Mouse (Mus musculus) forebrain, postnatal 0 days (tissue): ENCODE measurements at regions not wholly inside any gene's neighbourhood (a gene's known extent, or its start where the extent isn't known, plus 50 kb on each side); places are given as distances from the start of the nearest gene placed in this dataset.

Source experiments
- ATAC-seq: fragments of 200-750 bp; cut with Nextera tagmentation; 2 replicates; pipeline ENCODE4 v1.8.0; 2017; ENCODE audit warnings: mild to moderate bottlenecking, moderate library complexity
- DNase-seq: peaks from one replicate; pipeline ENCODE4 v3.0.0-alpha.2; 2015
- H3K27ac ChIP-seq: fragments of 300-500 bp; sonication (generic); 2 replicates; pipeline ENCODE4 v1.5.1; 2014; ENCODE audit warnings: low read depth, mild to moderate bottlenecking, antibody characterized with exemption, low read length, moderate library complexity, mixed read lengths
- H3K27me3 ChIP-seq: fragments of 300-500 bp; sonication (generic); 2 replicates; pipeline ENCODE4 v1.6.1; 2014; ENCODE audit warnings: mild to moderate bottlenecking, low read length, mixed read lengths; ENCODE audit not compliant: insufficient read depth
- H3K36me3 ChIP-seq: fragments of 300-500 bp; sonication (generic); 2 replicates; pipeline ENCODE4 v1.6.1; 2014; ENCODE audit warnings: mild to moderate bottlenecking, moderate library complexity; ENCODE audit not compliant: insufficient read depth
- H3K4me1 ChIP-seq: fragments of 300-500 bp; sonication (generic); 2 replicates; pipeline ENCODE4 v1.6.1; 2014; ENCODE audit warnings: antibody characterized with exemption; ENCODE audit not compliant: insufficient read depth
- H3K4me2 ChIP-seq: fragments of 300-500 bp; sonication (generic); 2 replicates; pipeline ENCODE4 v1.6.1; 2014; ENCODE audit warnings: low read depth, mild to moderate bottlenecking, moderate library complexity
- H3K4me3 ChIP-seq: fragments of 300-500 bp; sonication (generic); 2 replicates; pipeline ENCODE4 v1.5.1; 2014; ENCODE audit warnings: low read depth, low read length, mixed read lengths
- H3K9ac ChIP-seq: fragments of 300-500 bp; sonication (generic); 2 replicates; pipeline ENCODE4 v1.6.1; 2014; ENCODE audit warnings: mild to moderate bottlenecking
- H3K9me3 ChIP-seq: fragments of 300-500 bp; sonication (generic); 2 replicates; pipeline ENCODE4 v1.6.1; 2016; ENCODE audit warnings: low read length
- CTCF ChIP-seq: sonication (generic); IDR thresholded peaks from 2 replicates; pipeline ENCODE4 v1.5.1; 2016; ENCODE audit warnings: antibody characterized with exemption, control low read depth, low read depth
- WGBS: fragments of 180-500 bp; shearing (Covaris S2); extraction: QIAGEN DNeasy Blood & Tissue Kit; methylation state at CpG from one replicate; pipeline ENCODE4 v1.1.7; 2014; 5-methylcytosine and 5-hydroxymethylcytosine counted together

DNA sequence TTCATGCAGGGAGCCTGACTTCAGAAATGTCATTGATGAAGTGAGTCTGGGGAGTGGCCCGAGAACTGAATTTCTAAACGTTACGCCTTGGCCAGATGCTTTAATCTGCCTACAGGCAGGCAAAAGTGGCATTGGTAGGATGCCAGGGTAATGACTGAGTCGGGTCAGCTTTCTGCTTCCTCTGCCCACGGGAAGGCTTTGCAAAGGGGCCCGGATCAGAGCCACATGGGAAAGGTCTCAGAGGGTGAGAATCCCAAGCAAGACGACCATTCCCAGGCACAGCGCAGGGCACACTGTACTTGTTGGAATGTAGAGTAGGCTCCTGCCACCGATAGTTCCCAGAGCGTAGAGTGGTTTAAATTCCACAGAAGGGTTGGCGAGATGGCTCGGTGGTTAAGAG is 182.7 kb upstream of the Hes1 start:
- DNase-seq = no peak
- 31% methylated on average over 12 of the region's 12 CpGs for WGBS

DNA sequence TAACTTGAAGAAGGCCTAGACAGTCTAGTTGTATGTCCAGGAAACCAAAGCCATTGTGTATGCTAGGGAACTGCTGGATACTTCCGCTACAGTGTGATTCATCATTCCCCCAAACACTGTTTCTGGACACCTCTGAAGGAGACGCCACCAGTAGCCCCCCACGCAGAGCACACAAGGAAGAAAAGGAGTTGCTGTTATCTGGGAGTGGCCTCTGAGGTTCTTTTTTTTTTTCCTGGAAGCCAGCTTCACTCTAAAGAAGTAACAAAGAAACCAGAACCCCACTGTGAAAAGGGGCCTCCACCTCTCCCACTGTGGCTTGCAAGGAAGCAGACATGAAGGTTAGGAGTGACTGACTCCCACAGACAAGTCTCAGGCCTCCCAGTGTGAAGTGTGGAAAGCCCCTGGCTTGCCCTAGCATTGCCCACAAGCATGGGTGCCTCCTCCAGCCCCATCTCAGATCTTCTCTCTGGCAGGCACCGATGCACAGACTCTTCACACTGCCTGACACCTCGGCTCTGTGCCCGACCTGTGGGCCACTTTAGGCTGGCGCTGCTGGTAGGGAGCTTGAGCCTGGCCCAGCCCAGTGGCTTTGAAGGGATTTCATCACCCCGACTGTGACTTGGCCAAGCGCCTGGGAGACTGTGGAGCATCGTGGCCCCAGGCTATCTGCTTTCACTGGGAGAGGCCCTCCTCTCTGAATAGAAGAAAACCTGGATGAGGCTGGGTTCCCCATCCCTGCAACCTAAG is 181.8 kb upstream of the Hes1 start:
- DNase-seq (peak; percentile 71), ATAC-seq (peak; percentile 62)
- WGBS = 12% methylated on average over 10 of the region's 10 CpGs
- Histone ChIP-seq H3K4me2 (no peak overlapping the region), H3K9ac (no peak overlapping the region), H3K27me3 (no peaks in the 10 kb centered on the region), H3K36me3 (no peaks in the 10 kb centered on the region), H3K9me3 (no peaks in the 10 kb centered on the region), H3K4me1 (peaks cover 13% of the 10 kb centered on the region; the same call in 1 of the 2 replicates), H3K4me3 (no peak overlapping the region), H3K27ac (no peak overlapping the region)
- no peak for TF ChIP-seq CTCF

More for the DNA sequence above, 182.7 kb upstream of the Hes1 start:
- Histone ChIP-seq H3K9me3 (no peaks in the 10 kb centered on the region), H3K4me2 (no peak overlapping the region), H3K36me3 (no peaks in the 10 kb centered on the region), H3K4me3 (no peak overlapping the region), H3K27ac (no peak overlapping the region), H3K4me1 (peaks cover 13% of the 10 kb centered on the region; the same call in 1 of the 2 replicates), H3K9ac (no peak overlapping the region), H3K27me3 (no peaks in the 10 kb centered on the region)
- ATAC-seq = no peak
- no peak for TF ChIP-seq CTCF

DNA sequence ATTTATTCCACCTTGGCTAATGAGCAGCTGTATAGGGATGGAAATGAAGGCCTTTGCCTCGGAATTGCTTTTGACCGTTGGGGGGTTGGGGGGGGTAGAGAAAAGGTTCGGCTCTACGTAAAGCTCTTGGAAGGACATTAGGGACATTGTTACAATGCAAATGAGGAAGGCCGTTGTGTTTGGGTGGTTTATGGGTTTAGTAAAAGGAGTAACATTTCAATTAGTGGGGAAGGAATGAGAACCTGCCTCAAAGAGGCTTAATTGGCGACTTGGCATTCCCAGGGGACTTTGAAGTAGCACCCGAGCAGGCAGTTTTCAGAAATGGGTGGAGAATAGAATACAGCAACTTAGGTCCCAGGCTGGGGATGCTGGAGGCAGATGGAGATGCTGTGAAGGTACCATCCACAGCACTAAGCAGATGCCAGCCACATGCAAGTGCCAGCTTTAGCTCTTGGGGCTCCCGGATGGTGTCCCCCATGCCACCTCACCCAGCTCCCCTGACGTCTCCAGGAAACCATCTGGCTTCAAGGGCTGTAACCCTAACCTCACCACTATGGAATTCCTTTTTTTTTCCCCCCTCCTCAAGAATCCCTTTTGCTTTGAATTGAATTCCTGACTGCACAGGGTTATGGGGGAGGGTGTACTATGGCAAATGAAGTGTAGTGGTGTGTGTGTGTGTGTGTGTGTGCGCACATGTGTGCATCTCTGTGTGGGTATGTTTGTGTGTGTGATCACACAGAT is 180.8 kb upstream of the Hes1 start:
- peak; percentile 40; the same call in 1 of the 2 replicates for ATAC-seq
- Histone ChIP-seq H3K27me3 (no peaks in the 10 kb centered on the region), H3K36me3 (no peaks in the 10 kb centered on the region), H3K4me1 (peaks cover 13% of the 10 kb centered on the region; the same call in 1 of the 2 replicates), H3K9me3 (no peaks in the 10 kb centered on the region), H3K4me3 (no peak overlapping the region), H3K27ac (no peak overlapping the region), H3K9ac (no peak overlapping the region), H3K4me2 (no peak overlapping the region)
- WGBS = 16% methylated on average over 10 of the region's 10 CpGs
- TF ChIP-seq CTCF = no peak
- DNase-seq = peak; percentile 50

DNA sequence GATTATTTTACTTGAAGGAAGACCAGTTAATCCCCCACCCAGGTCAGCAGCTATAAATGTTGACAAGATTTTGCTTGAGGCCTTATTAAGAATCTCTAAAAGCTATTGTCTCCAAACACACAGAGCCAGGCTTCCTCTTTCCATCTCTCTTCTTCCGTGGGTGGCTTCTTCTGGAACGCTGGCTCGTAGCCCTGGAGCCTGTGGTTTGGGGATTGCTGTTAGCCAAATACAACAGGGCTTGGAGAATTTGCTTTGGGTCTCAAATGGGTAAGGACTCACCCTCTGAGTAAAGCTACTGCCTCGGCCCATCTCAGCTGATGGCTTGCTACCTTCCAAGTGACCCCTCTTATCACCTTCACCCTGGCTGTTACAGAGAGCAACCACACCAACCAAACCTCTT is 179.3 kb upstream of the Hes1 start:
- DNase-seq (no peak), ATAC-seq (no peak)
- Histone ChIP-seq H3K4me1 (peaks cover 13% of the 10 kb centered on the region; the same call in 1 of the 2 replicates), H3K9me3 (no peaks in the 10 kb centered on the region), H3K4me2 (no peak overlapping the region), H3K36me3 (no peaks in the 10 kb centered on the region), H3K9ac (no peak overlapping the region), H3K27ac (no peak overlapping the region), H3K4me3 (no peak overlapping the region), H3K27me3 (no peaks in the 10 kb centered on the region)
- no peak for TF ChIP-seq CTCF
- 77% methylated on average over 4 of the region's 4 CpGs for WGBS

DNA sequence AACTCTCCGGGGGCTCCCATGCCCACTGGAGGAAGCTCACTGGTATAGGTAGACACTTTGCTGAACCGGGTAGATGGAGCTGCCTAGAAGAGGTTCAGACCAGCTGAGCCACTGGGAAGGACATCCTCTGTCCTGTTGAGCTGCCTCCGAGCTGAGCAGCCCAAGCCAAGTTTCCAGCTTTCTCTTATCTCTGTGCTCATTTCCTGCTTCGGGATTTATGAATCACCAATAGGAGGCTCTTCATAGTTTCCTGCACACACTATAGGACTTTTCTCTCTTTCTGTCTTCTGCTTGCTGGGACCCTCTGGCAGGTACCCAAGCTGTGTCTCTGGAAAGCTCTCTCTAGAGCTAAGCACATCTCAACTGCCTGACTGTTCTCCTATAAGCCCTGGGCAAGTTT is 177.4 kb upstream of the Hes1 start:
- Histone ChIP-seq H3K4me2 (no peak overlapping the region), H3K9me3 (no peaks in the 10 kb centered on the region), H3K27ac (no peak overlapping the region), H3K4me1 (peaks cover 13% of the 10 kb centered on the region; the same call in 1 of the 2 replicates), H3K9ac (no peak overlapping the region), H3K27me3 (no peaks in the 10 kb centered on the region), H3K4me3 (no peak overlapping the region), H3K36me3 (no peaks in the 10 kb centered on the region)
- no peak for ATAC-seq
- TF ChIP-seq CTCF = no peak
- no peak for DNase-seq
- WGBS = 79% methylated on average over 4 of the region's 4 CpGs

DNA sequence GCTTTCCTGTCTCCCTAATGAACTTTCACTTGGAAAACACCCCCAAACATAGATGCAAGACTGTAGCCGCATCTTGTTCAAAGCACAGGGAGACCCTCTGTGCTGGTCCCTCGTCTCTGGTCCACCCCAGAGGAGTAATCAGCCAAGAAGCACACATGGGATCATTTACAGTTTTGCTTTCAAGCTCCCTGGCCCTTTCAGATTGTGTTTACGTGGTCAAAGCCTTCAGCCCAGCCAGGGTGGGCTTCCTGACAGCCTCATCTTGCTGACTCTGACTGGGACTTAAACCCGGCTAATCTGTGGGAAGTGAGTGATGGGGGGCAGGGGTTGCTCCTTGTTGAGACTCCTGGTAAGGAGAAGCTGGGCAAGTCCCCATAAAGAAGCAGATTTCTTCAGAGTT is 174.8 kb upstream of the Hes1 start:
- Histone ChIP-seq H3K4me3 (no peak overlapping the region), H3K9me3 (no peaks in the 10 kb centered on the region), H3K4me2 (no peak overlapping the region), H3K27me3 (no peaks in the 10 kb centered on the region; the same call in 1 of the 2 replicates), H3K36me3 (no peaks in the 10 kb centered on the region), H3K27ac (no peak overlapping the region), H3K9ac (no peak overlapping the region), H3K4me1 (peaks cover 8% of the 10 kb centered on the region; the same call in 1 of the 2 replicates)
- no peak for TF ChIP-seq CTCF
- WGBS = 31% methylated on average over 4 of the region's 4 CpGs
- ATAC-seq (no peak), DNase-seq (no peak)

DNA sequence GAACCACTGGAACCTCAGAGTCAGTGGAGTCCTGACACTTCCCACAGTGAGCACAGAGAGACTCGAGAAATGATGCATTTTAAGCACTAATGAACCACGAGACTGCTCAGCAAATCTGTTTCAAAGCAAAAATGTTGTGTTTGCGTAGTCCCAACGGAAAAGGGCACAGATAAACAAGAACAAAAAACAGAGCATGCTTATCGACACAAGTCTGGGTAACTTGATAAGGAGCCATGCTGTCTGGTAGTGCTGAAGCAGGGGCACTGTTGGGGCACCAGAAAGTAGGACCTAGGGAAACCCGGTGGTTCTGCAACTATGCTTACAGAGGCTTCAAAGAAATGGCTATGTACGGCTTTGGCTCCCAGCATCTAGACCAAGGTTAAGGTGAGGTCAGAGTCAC is 172.7 kb upstream of the Hes1 start:
- ATAC-seq (no peak), DNase-seq (no peak)
- no peak for TF ChIP-seq CTCF
- no peak overlapping the region for H3K4me3 ChIP-seq
- WGBS = 67% methylated on average over 7 of the region's 7 CpGs
- peaks cover 9% of the 10 kb centered on the region; the same call in 1 of the 2 replicates for H3K4me1 ChIP-seq
- no peak overlapping the region for H3K27ac ChIP-seq
- H3K9me3 ChIP-seq = no peaks in the 10 kb centered on the region
- H3K9ac ChIP-seq = no peak overlapping the region
- no peak overlapping the region for H3K4me2 ChIP-seq
- no peaks in the 10 kb centered on the region for H3K36me3 ChIP-seq
- no peaks in the 10 kb centered on the region; the same call in 1 of the 2 replicates for H3K27me3 ChIP-seq
